Mouse (Mus musculus) liver, adult 2 months (tissue): Measurements from ENCODE around the gene 2700049A03Rik.

Experiments used
- CTCF ChIP-seq: fragments of 200-500 bp; IDR thresholded peaks from 2 replicates; pipeline ENCODE4 v1.5.1; 2011; ENCODE audit warnings: low read depth, low read length, control low read depth
- POLR2A ChIP-seq: fragments of 200-500 bp; IDR thresholded peaks from 2 replicates; pipeline ENCODE4 v1.6.1; 2011; ENCODE audit warnings: low read length, control low read depth; ENCODE audit not compliant: insufficient read depth; ENCODE audit errors: extremely low read depth

- no peak for TF ChIP-seq POLR2A
- no peak for TF ChIP-seq CTCF
These were observed 134.5 kb downstream of the 2700049A03Rik start for GRCm38 (mm10) chr12:71271131-71271530.
